Mouse (Mus musculus) intestine, embryonic 16.5 days (tissue): ENCODE measurements around the gene Olfr1046. TPM values are rescaled to one million over a fixed set of nuclear protein-coding genes. Genes with fewer than 3 reads are reported as not detected.
"Not testable (repeated sequence)": the region's sequence is repeated elsewhere in the genome, so short reads cannot be mapped to it uniquely, and the experiment has no call there.

ENCODE experiments used
- ATAC-seq: fragments of 200-750 bp; cut with Nextera tagmentation; 2 replicates; pipeline ENCODE4 v1.8.0; 2017; ENCODE audit warnings: moderate TSS enrichment, moderate library complexity
- H3K27ac ChIP-seq: fragments of 300-500 bp; sonication (generic); 2 replicates; pipeline ENCODE4 v1.5.1; 2014; ENCODE audit warnings: mild to moderate bottlenecking, low read length
- H3K27me3 ChIP-seq: fragments of 300-500 bp; sonication (generic); replicated peaks from 2 replicates; pipeline ENCODE4 v1.6.1; 2014; ENCODE audit warnings: low read length, control low read depth, mixed read lengths; ENCODE audit not compliant: control insufficient read depth, insufficient read depth
- H3K36me3 ChIP-seq: fragments of 300-500 bp; sonication (generic); 2 replicates; pipeline ENCODE4 v1.6.1; 2014; ENCODE audit warnings: low read length, control low read depth; ENCODE audit not compliant: control insufficient read depth, insufficient read depth
- H3K4me1 ChIP-seq: fragments of 300-500 bp; sonication (generic); 2 replicates; pipeline ENCODE4 v1.6.1; 2014; ENCODE audit warnings: low read length, control low read depth, mixed read lengths; ENCODE audit not compliant: control insufficient read depth, insufficient read depth
- H3K4me2 ChIP-seq: fragments of 300-500 bp; sonication (generic); 2 replicates; pipeline ENCODE4 v1.6.1; 2014; ENCODE audit warnings: low read depth, low read length, control low read depth
- H3K4me3 ChIP-seq: fragments of 300-500 bp; sonication (generic); 2 replicates; pipeline ENCODE4 v1.5.1; 2014; ENCODE audit warnings: mild to moderate bottlenecking, low read length
- H3K9ac ChIP-seq: fragments of 300-500 bp; sonication (generic); 2 replicates; pipeline ENCODE4 v1.6.1; 2014; ENCODE audit warnings: low read depth, low read length
- H3K9me3 ChIP-seq: fragments of 300-500 bp; sonication (generic); 2 replicates; pipeline ENCODE4 v1.6.1; 2016; ENCODE audit warnings: low read length, control low read depth; ENCODE audit not compliant: control insufficient read depth
- WGBS: fragments of 180-500 bp; shearing (Covaris S2); extraction: QIAGEN DNeasy Blood & Tissue Kit; methylation state at CpG from one replicate; pipeline ENCODE4 v1.1.7; 2014; 5-methylcytosine and 5-hydroxymethylcytosine counted together
- polyA plus RNA-seq: library from polyadenylated mRNA; unstranded; fragments of >200 nt; fragmentation: Nextera tagmentation; extraction: Ambion mirVana; gene quantifications from 2 replicates; pipeline ENCODE4 v1.2.1, GENCODE M21; 2015

Olfr1046 gene
- polyA plus RNA-seq, result not detected in 2 replicates

DNA sequence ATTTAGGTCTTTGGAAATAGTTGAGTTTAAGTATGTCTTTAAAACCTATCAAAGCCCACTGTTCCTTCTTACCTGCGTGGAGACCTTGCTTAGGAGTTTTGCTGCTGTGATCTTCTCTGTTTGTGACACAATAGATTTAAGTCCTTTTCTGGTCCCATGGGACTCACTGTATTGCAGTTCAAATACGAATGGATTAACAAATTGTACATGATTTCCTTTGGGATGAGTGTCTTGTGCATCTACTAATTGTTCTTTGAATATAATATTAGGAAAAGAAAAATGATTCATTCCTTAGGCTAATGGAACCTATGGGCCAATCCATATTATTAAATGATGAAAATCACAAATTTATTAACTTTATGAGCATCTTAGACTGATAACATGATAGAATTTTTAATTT lies at the start of gene Olfr1046:
TSS of gene Olfr1046 (minus strand) at position 101 of the 400 bp plus-strand sequence.
- H3K4me3 ChIP-seq, result no peak within 1 kb of the TSS
- 72% methylated on average over 2 of the region's 2 CpGs for WGBS

DNA sequence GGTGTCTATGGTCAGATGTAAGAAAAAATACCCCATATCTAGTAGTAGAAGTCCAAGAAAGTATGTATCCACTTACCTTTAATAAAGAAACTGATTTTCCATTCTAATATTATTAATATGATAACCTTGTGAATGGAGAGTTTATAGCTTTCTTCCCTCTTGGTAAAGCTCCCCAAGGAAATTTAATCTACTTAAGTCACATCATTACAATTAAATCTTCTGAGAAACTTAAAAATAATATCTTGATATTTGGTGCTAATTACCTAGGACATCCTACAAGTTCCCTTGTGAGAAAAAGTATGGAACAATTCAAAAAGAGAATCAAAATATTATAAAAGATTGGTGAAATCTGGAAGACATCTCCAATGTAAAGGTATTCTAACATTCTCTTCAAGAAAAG lies 39.1 kb upstream of the Olfr1046 start, which contains the start of gene Olfr1049:
TSS of gene Olfr1049 (minus strand) at position 101 of the 400 bp plus-strand sequence.
- not testable (repeated sequence) for H3K4me3 ChIP-seq, H3K9ac ChIP-seq, H3K36me3 ChIP-seq, H3K4me1 ChIP-seq, H3K9me3 ChIP-seq, H3K27ac ChIP-seq, H3K27me3 ChIP-seq, ATAC-seq, H3K4me2 ChIP-seq

More for the DNA sequence above, at the start of gene Olfr1046:
- no peaks in the 10 kb centered on the region for H3K36me3 ChIP-seq
- ATAC-seq, result no peak
- H3K27ac ChIP-seq, result no peak within 1 kb of the TSS
- H3K27me3 ChIP-seq, result no peaks in the 10 kb centered on the region
- no peak within 1 kb of the TSS for H3K9ac ChIP-seq
- no peak within 1 kb of the TSS for H3K4me2 ChIP-seq
- H3K4me1 ChIP-seq, result no peaks in the 10 kb centered on the region
- no peaks in the 10 kb centered on the region for H3K9me3 ChIP-seq

DNA sequence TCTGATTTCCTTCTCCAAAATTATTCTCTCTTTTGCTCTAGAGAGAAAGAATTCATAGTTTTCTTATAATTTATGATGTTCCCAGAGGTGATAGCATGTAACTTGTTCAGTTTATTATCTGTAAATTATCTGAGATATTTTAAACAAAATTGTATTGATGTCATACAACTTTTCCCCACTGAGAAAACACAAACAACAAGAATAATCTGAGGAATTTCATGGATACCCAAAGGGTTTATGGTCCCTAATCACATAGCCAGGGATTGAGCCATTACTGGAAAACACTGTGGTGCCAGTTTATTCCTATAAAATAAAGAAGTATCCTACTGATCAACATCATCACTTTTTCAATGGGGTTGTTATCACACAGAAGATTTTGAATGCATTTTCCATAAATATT lies 21.1 kb upstream of the Olfr1046 start, which contains the start of gene Olfr1048:
TSS of gene Olfr1048 (minus strand) at position 101 of the 400 bp plus-strand sequence.
- no peaks in the 10 kb centered on the region for H3K4me1 ChIP-seq
- no peak for ATAC-seq
- no peak within 1 kb of the TSS for H3K4me2 ChIP-seq
- no peak within 1 kb of the TSS for H3K4me3 ChIP-seq
- H3K27me3 ChIP-seq, result no peaks in the 10 kb centered on the region
- no peaks in the 10 kb centered on the region for H3K9me3 ChIP-seq
- H3K27ac ChIP-seq, result no peak within 1 kb of the TSS
- no peaks in the 10 kb centered on the region for H3K36me3 ChIP-seq
- H3K9ac ChIP-seq, result no peak within 1 kb of the TSS

DNA sequence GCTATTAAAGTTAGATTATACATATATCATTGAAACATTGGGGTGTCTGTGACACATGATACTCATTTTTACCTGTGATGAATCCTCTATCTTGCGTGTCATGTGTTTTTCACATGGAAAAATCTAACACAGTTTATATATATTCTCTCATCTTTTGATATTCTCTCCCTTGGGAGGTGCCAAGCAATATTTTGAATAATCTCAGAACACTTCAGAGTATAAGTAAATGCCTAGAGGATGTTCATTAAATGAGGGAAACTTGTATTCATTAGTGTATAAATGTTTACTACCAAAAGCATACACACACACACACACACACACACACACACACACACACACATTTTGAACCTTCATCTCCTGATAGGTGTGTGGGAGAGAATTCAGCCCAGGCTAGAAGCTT lies 12.2 kb upstream of the Olfr1046 start, which contains the start of gene Olfr1047:
TSS of gene Olfr1047 (minus strand) at position 101 of the 400 bp plus-strand sequence.
- Histone ChIP-seq H3K4me2 (no peak within 1 kb of the TSS), H3K9ac (no peak within 1 kb of the TSS), H3K4me3 (no peak within 1 kb of the TSS), H3K9me3 (no peaks in the 10 kb centered on the region), H3K27ac (no peak within 1 kb of the TSS), H3K36me3 (no peaks in the 10 kb centered on the region), H3K4me1 (no peaks in the 10 kb centered on the region), H3K27me3 (no peaks in the 10 kb centered on the region)
- WGBS, result 92% methylated on average over 1 of the region's 1 CpGs
- no peak for ATAC-seq

DNA sequence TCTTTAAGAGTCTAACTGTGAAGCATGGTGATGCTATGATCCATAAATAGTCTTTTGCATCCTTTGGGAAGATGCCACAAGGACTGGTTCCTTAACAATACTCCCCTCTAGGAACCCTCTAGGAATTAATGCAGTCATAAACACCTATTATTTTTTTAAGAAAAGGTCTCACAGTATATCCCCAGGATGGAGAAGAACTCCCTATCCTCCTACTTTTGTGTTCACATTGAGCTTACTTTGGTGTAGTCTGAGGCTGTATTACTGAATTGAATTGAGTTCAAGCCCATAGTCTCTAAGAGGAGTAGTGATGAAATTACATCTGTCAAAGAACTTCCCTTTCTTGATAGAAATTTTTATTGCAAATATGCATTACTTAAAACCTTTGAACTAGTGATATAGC lies 16.2 kb downstream of the Olfr1046 start, which contains the start of gene Olfr1045:
TSS of gene Olfr1045 (minus strand) at position 101 of the 400 bp plus-strand sequence.
- H3K4me3 ChIP-seq, result no peak within 1 kb of the TSS
- H3K9me3 ChIP-seq, result no peaks in the 10 kb centered on the region
- no peak for ATAC-seq
- no peaks in the 10 kb centered on the region for H3K4me1 ChIP-seq
- H3K36me3 ChIP-seq, result no peaks in the 10 kb centered on the region
- no peaks in the 10 kb centered on the region for H3K27me3 ChIP-seq
- no peak within 1 kb of the TSS for H3K4me2 ChIP-seq
- no peak within 1 kb of the TSS for H3K9ac ChIP-seq
- no peak within 1 kb of the TSS for H3K27ac ChIP-seq

DNA sequence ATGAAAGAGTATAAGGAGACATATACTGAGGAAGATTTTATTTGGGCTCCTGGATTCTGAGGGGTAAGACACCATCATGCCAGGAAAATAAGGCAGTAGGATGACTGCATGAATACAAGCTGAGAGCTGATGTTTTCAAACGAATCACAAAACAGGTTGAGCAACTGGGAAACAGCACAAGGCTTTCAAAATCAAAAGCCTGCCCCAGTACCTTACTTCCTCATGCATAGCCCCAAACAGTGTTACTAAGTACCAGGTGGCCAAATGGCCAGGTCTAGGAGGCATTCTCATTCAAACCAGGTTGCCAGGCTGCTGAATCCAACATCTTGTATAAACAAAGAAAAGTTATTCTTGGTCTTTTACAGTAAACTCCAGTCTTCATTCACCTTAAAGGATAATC lies 23.3 kb downstream of the Olfr1046 start:
- H3K9ac ChIP-seq, result no peak overlapping the region
- no peaks in the 10 kb centered on the region for H3K4me1 ChIP-seq
- H3K36me3 ChIP-seq, result no peaks in the 10 kb centered on the region
- H3K9me3 ChIP-seq, result no peaks in the 10 kb centered on the region
- H3K4me2 ChIP-seq, result no peak overlapping the region
- ATAC-seq, result no peak
- H3K27me3 ChIP-seq, result no peaks in the 10 kb centered on the region
- no peak overlapping the region for H3K27ac ChIP-seq
- 47% methylated on average over 1 of the region's 1 CpGs for WGBS
- no peak overlapping the region for H3K4me3 ChIP-seq

DNA sequence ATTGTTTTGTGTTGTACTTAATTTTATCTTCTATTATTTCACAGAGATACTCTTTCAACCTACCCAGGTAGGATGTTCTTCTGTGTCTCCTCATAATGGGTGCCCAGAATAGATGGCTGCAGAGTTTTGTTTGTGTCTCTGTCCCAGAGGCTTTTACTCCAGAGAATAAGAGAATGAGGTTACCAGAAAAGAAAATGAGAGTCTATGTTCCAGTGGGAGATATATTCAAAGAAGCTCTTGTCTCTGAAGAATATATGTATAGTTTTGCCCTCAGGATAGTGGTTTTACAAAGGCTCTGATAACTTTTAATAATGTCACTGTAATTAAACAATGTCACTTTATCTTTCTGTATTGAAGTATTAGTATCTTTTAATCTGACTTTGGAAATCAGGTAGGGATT lies 33.5 kb downstream of the Olfr1046 start, which contains the start of gene Olfr52:
TSS of gene Olfr52 (minus strand) at position 101 of the 400 bp plus-strand sequence.
- Histone ChIP-seq H3K9ac (no peak within 1 kb of the TSS), H3K4me3 (no peak within 1 kb of the TSS), H3K4me2 (no peak within 1 kb of the TSS), H3K36me3 (no peaks in the 10 kb centered on the region), H3K9me3 (no peaks in the 10 kb centered on the region), H3K27ac (no peak within 1 kb of the TSS), H3K4me1 (no peaks in the 10 kb centered on the region), H3K27me3 (no peaks in the 10 kb centered on the region)
- no peak for ATAC-seq

DNA sequence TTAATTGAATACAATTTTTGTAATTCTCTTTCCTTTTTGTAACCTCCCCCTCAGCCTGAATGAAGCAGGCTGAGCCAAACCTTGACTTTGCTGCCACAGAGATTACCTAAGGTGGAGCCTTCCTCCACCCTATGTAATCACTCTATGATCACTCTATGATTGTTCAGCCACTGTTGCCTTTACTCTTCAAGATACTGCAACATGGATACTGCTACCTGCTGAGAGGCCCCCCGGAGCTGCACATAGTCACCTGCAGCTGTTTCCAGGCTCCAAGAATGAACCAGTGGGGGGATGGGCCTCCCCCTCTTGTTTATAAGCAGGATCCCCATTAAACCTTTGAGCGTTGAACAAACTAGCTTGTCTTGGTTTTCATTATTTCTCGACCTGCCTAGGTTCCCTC lies 39.2 kb downstream of the Olfr1046 start:
- no peak overlapping the region for H3K4me3 ChIP-seq
- H3K4me1 ChIP-seq, result no peaks in the 10 kb centered on the region
- H3K36me3 ChIP-seq, result no peaks in the 10 kb centered on the region
- H3K27me3 ChIP-seq, result no peaks in the 10 kb centered on the region
- WGBS, result 78% methylated on average over 3 of the region's 3 CpGs
- no peak overlapping the region for H3K27ac ChIP-seq
- H3K9me3 ChIP-seq, result no peaks in the 10 kb centered on the region
- no peak for ATAC-seq
- H3K9ac ChIP-seq, result no peak overlapping the region
- H3K4me2 ChIP-seq, result no peak overlapping the region

DNA sequence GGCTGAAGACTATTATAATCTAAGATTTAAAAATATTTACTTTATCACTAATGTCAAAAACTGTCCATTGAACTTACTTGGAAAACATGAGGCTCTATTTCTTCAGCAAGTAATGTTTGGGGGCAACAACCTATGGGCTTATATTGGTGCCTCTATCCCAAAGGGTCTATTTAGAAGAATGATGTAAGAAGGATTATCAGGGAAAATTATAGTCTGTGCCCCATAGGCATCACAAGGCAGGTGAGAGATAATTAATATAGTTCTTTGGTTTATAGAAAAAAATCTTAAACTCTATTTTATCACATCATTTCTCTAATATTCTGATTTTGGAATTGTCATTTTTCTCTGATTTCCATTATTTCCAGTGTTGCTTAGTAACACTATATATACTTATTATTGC lies 41.4 kb downstream of the Olfr1046 start, which contains the start of gene Olfr1044:
TSS of gene Olfr1044 (minus strand) at position 101 of the 400 bp plus-strand sequence.
- H3K4me3 ChIP-seq, result no peak within 1 kb of the TSS
- H3K9me3 ChIP-seq, result no peaks in the 10 kb centered on the region
- H3K36me3 ChIP-seq, result no peaks in the 10 kb centered on the region
- ATAC-seq, result no peak
- H3K4me2 ChIP-seq, result no peak within 1 kb of the TSS
- no peaks in the 10 kb centered on the region for H3K27me3 ChIP-seq
- H3K9ac ChIP-seq, result no peak within 1 kb of the TSS
- no peak within 1 kb of the TSS for H3K27ac ChIP-seq
- no peaks in the 10 kb centered on the region for H3K4me1 ChIP-seq

DNA sequence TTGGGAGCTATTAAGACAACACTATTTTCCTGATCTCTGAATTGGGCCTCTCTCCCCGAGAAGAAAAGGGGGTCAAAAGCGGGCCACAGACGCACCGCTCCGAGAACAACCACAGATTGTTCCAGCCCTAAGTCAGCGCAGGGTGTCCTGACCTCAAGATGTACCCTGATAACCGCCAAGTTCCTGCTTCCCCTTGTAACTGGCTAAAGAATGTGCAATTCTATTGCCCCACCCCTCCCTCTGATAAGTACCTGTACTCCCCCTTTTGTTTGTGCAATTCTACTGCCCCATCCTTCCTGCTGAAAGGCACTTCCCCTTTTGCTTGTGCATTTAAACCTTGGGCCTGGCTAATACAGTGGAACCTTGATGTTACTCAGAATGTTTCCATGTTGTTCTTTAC lies 43.7 kb downstream of the Olfr1046 start:
- H3K36me3 ChIP-seq, H3K9me3 ChIP-seq, H3K4me1 ChIP-seq, ATAC-seq, H3K4me3 ChIP-seq, H3K27me3 ChIP-seq, H3K9ac ChIP-seq, H3K27ac ChIP-seq, H3K4me2 ChIP-seq: not testable (repeated sequence)
- 91% methylated on average over 7 of the region's 7 CpGs for WGBS
